Mouse (Mus musculus): ENCODE results near the gene Iqub.

DNA sequence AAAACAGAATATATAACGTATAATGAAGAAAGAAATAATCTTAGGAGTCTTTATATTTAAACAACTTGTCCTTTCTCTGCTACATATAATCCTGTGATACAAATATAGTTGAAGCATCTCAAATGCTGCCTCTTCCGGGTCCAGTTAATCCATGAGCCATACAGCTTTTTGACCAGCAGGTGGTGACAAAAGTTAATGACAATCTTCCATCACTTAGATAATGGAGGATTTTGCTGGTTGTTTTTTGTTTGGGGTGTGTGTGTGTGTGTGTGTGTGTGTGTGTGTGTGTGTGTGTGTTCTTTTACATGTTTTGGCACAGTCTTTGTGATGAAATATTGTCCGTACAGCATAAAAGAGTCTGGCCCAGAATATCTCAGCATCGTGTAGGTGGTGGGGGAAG, 15.3 kb upstream of the Iqub start:
- TF ChIP-seq CTCF (IDR thresholded peaks at IDR 0.05; ENCODE audit: low read depth, low read length) (no peak), EP300 (IDR thresholded peaks at IDR 0.05; ENCODE audit: insufficient read depth, low read depth, low read length) (no peak)
